Mouse (Mus musculus) kidney, adult 2 months (tissue): Measurements from ENCODE around the gene Sectm1b.

Experiments
- CTCF ChIP-seq: fragments of 200-500 bp; conservative IDR thresholded peaks from 2 replicates; pipeline ENCODE4 v1.5.1; 2011; ENCODE audit warnings: low read depth, mild to moderate bottlenecking, control low read depth, low read length, moderate library complexity, mixed read lengths; ENCODE audit not compliant: insufficient read depth, insufficient read length
- POLR2A ChIP-seq: fragments of 200-500 bp; IDR thresholded peaks from one replicate; pipeline ENCODE4 v1.6.1; 2011; ENCODE audit warnings: low read depth, low read length, control low read depth

- TF ChIP-seq POLR2A (no peak), CTCF (no peak)
These were observed 4.4 kb downstream of the Sectm1b start for GRCm38 (mm10) chr11:121058956-121059355.
